Mouse (Mus musculus) bone marrow macrophage, adult 2 months (primary cell): ENCODE results near the gene Ola1.

ENCODE experiments used
- CTCF ChIP-seq: IDR thresholded peaks from 2 replicates; pipeline ENCODE4 v1.5.1; 2012; ENCODE audit warnings: low read depth, mild to moderate bottlenecking, low read length, moderate library complexity
- POLR2A ChIP-seq: IDR thresholded peaks from 2 replicates; pipeline ENCODE4 v1.6.1; 2012; ENCODE audit warnings: mild to moderate bottlenecking, low read depth, low read length, borderline replicate concordance

DNA sequence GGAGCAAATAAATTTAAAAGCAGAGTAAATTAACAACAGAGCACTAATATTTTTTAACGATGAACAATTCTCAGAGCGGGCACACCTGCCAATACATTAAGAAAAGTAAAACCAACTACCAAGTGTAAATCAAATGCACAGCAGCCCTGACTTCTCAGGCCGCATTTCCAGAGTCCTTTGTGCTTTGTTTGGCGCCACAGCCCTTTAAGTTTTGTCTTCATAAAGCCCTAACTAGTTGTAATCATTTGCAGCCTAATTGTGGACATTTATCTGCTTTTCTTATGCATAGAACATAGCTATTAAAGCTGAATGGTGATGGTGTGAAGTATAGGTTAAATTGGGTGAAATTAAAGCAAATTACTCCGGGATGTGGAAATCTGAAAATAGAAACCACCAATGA lies 49.2 kb downstream of the Ola1 start:
- TF ChIP-seq POLR2A = no peak
- no peak for TF ChIP-seq CTCF
